Mouse (Mus musculus) thymus, adult 2 months (tissue): Measurements from ENCODE around the gene Kcns1. TPM values are rescaled to one million over a fixed set of nuclear protein-coding genes. Genes with fewer than 3 reads are reported as not detected.

ENCODE experiments used
- DNase-seq: peaks from one replicate; pipeline ENCODE4 v3.0.0; 2021
- H3K27ac ChIP-seq: fragments of 200-500 bp; 2 replicates; pipeline ENCODE4 v1.5.1; 2012; ENCODE audit warnings: low read length, control low read depth; ENCODE audit not compliant: control insufficient read depth, insufficient read depth
- H3K27me3 ChIP-seq: fragments of 200-500 bp; 2 replicates; pipeline ENCODE4 v1.6.1; 2012; ENCODE audit warnings: mild to moderate bottlenecking, low read length, moderate library complexity, mixed read lengths; ENCODE audit not compliant: control insufficient read depth, insufficient read depth
- H3K36me3 ChIP-seq: fragments of 200-500 bp; 2 replicates; pipeline ENCODE4 v1.6.1; 2012; ENCODE audit warnings: mild to moderate bottlenecking, low read length, moderate library complexity; ENCODE audit not compliant: control insufficient read depth, insufficient read depth
- H3K4me1 ChIP-seq: fragments of 200-500 bp; replicated peaks from 2 replicates; pipeline ENCODE4 v1.6.1; 2012; ENCODE audit warnings: low read length; ENCODE audit not compliant: control insufficient read depth, insufficient read depth
- H3K4me3 ChIP-seq: fragments of 200-500 bp; 2 replicates; pipeline ENCODE4 v1.5.1; 2012; ENCODE audit warnings: mild to moderate bottlenecking, low read length, control low read depth, moderate library complexity; ENCODE audit not compliant: control insufficient read depth, insufficient read depth
- CTCF ChIP-seq: fragments of 200-500 bp; IDR thresholded peaks from 2 replicates; pipeline ENCODE4 v1.5.1; 2012; ENCODE audit warnings: mild to moderate bottlenecking, control low read depth, low read length, moderate library complexity, borderline replicate concordance; ENCODE audit not compliant: control insufficient read depth, poor library complexity, insufficient read depth; ENCODE audit errors: extremely low read depth
- POLR2A ChIP-seq: fragments of 200-500 bp; IDR thresholded peaks from 2 replicates; pipeline ENCODE4 v1.6.1; 2012; ENCODE audit warnings: mild to moderate bottlenecking, low read length, control low read depth, moderate library complexity; ENCODE audit not compliant: control insufficient read depth, poor library complexity, insufficient read depth; ENCODE audit errors: extremely low read depth
- WGBS: fragments of 180-500 bp; shearing (Covaris S2); methylation state at CpG from one replicate; pipeline ENCODE4 v1.1.7; 2018; 5-methylcytosine and 5-hydroxymethylcytosine counted together
- polyA plus RNA-seq: library from polyadenylated mRNA; depleted of rRNA; stranded (reverse); fragments of >200 nt; gene quantifications from 2 replicates; pipeline ENCODE4 v1.2.3, GENCODE M21; 2012

Gene Kcns1
- polyA plus RNA-seq, 1 experiment: 0.07 TPM

- DNase-seq: no peak
- TF ChIP-seq CTCF: no peak
- no peak for TF ChIP-seq POLR2A
- 48% methylated on average over 9 of the region's 9 CpGs for WGBS
These were observed 13.3 kb upstream of the Kcns1 start for GRCm38 (mm10) chr2:164184145-164184719.

GRCm38 (mm10) chr2:164183340-164183739 is 12.4 kb upstream of the Kcns1 start:
- no peak overlapping the region for H3K4me3 ChIP-seq
- DNase-seq: no peak
- 90% methylated on average over 9 of the region's 9 CpGs for WGBS
- H3K27ac ChIP-seq: no peak overlapping the region
- no peaks in the 10 kb centered on the region for H3K36me3 ChIP-seq
- H3K4me1 ChIP-seq: peaks cover 4% of the 10 kb centered on the region; the same call in 1 of the 2 replicates
- H3K27me3 ChIP-seq: no peaks in the 10 kb centered on the region
- no peak for TF ChIP-seq CTCF
- TF ChIP-seq POLR2A: no peak

More at GRCm38 (mm10) chr2:164184145-164184719, 13.3 kb upstream of the Kcns1 start:
- no peak overlapping the region for H3K27ac ChIP-seq
- peaks cover 4% of the 10 kb centered on the region; the same call in 1 of the 2 replicates for H3K4me1 ChIP-seq
- no peaks in the 10 kb centered on the region for H3K36me3 ChIP-seq
- H3K27me3 ChIP-seq: no peaks in the 10 kb centered on the region
- H3K4me3 ChIP-seq: no peak overlapping the region

- Histone ChIP-seq H3K4me3 (no peak within 1 kb of the TSS), H3K27ac (no peak within 1 kb of the TSS), H3K36me3 (no peaks in the 10 kb centered on the region), H3K4me1 (peaks cover 4% of the 10 kb centered on the region; the same call in 1 of the 2 replicates), H3K27me3 (no peaks in the 10 kb centered on the region)
- TF ChIP-seq CTCF (no peak), POLR2A (no peak)
- WGBS: 94% methylated on average over 7 of the region's 7 CpGs
- no peak for DNase-seq
These were observed 11.9 kb upstream of the Kcns1 start, which contains the start of gene Wfdc5 for GRCm38 (mm10) chr2:164182692-164183255. Gene Wfdc5 (minus strand): TSS chr2:164182742.

GRCm38 (mm10) chr2:164180770-164181169 is 9.9 kb upstream of the Kcns1 start:
- Histone ChIP-seq H3K4me3 (no peak overlapping the region), H3K27ac (no peak overlapping the region), H3K4me1 (peaks cover 4% of the 10 kb centered on the region; the same call in 1 of the 2 replicates), H3K36me3 (no peaks in the 10 kb centered on the region), H3K27me3 (no peaks in the 10 kb centered on the region)
- WGBS: 93% methylated on average over 4 of the region's 4 CpGs
- TF ChIP-seq CTCF: no peak
- no peak for TF ChIP-seq POLR2A
- DNase-seq: no peak

GRCm38 (mm10) chr2:164180124-164180523 is 9.2 kb upstream of the Kcns1 start:
- no peaks in the 10 kb centered on the region for H3K27me3 ChIP-seq
- no peaks in the 10 kb centered on the region for H3K36me3 ChIP-seq
- H3K4me3 ChIP-seq: no peak overlapping the region
- WGBS: 47% methylated on average over 3 of the region's 3 CpGs
- no peak overlapping the region for H3K27ac ChIP-seq
- TF ChIP-seq POLR2A (no peak), CTCF (peak; percentile 60; the same call in 1 of the 2 replicates)
- peaks cover 4% of the 10 kb centered on the region; the same call in 1 of the 2 replicates for H3K4me1 ChIP-seq
- DNase-seq: peak; percentile 35

GRCm38 (mm10) chr2:164177831-164178230 is 6.9 kb upstream of the Kcns1 start:
- Histone ChIP-seq H3K4me1 (no peaks in the 10 kb centered on the region), H3K36me3 (no peaks in the 10 kb centered on the region), H3K27me3 (no peaks in the 10 kb centered on the region), H3K27ac (no peak overlapping the region), H3K4me3 (no peak overlapping the region)
- WGBS: 94% methylated on average over 5 of the region's 5 CpGs
- no peak for DNase-seq
- TF ChIP-seq CTCF (no peak), POLR2A (no peak)

- Histone ChIP-seq H3K27me3 (peaks cover 9% of the 10 kb centered on the region; the same call in 1 of the 2 replicates), H3K4me1 (no peaks in the 10 kb centered on the region), H3K27ac (no peak overlapping the region), H3K4me3 (no peak overlapping the region), H3K36me3 (no peaks in the 10 kb centered on the region)
- no peak for DNase-seq
- no peak for TF ChIP-seq CTCF
- no peak for TF ChIP-seq POLR2A
- 24% methylated on average over 3 of the region's 3 CpGs for WGBS
These were observed 4.9 kb upstream of the Kcns1 start for GRCm38 (mm10) chr2:164175850-164176249.
